Mouse (Mus musculus) ES-Bruce4 (cell line): Measurements from ENCODE around the gene Sprr2e. TPM values are rescaled to one million over a fixed set of nuclear protein-coding genes. Genes with fewer than 3 reads are reported as not detected.

Source experiments
- H3K27ac ChIP-seq: 2 replicates; pipeline ENCODE4 v1.5.1; 2012; ENCODE audit warnings: low read length, inconsistent platforms; ENCODE audit not compliant: insufficient read depth
- H3K27me3 ChIP-seq: 2 replicates; pipeline ENCODE4 v1.6.1; 2012; ENCODE audit warnings: mild to moderate bottlenecking, low read length, inconsistent platforms; ENCODE audit not compliant: control insufficient read depth, poor library complexity, insufficient read depth, severe bottlenecking
- H3K36me3 ChIP-seq: 2 replicates; pipeline ENCODE4 v1.6.1; 2012; ENCODE audit warnings: inconsistent platforms, mild to moderate bottlenecking, low read length, moderate library complexity; ENCODE audit not compliant: control insufficient read depth, poor library complexity, insufficient read depth, severe bottlenecking
- H3K4me1 ChIP-seq: one replicate; pipeline ENCODE4 v1.8.1; 2011; ENCODE audit warnings: low read length; ENCODE audit not compliant: control insufficient read depth, insufficient read depth
- H3K4me3 ChIP-seq: 2 replicates; pipeline ENCODE4 v1.5.1; 2011; ENCODE audit warnings: low read depth, mild to moderate bottlenecking, low read length
- H3K9ac ChIP-seq: 2 replicates; pipeline ENCODE4 v1.6.1; 2012; ENCODE audit warnings: low read depth, mild to moderate bottlenecking, inconsistent platforms; ENCODE audit not compliant: poor library complexity, severe bottlenecking
- H3K9me3 ChIP-seq: replicated peaks from 2 replicates; pipeline ENCODE4 v1.6.1; 2012; ENCODE audit warnings: mild to moderate bottlenecking, low read length, inconsistent platforms; ENCODE audit not compliant: control insufficient read depth, poor library complexity, insufficient read depth, severe bottlenecking
- CTCF ChIP-seq: IDR thresholded peaks from one replicate; pipeline ENCODE4 v1.8.1; 2011; ENCODE audit warnings: low read depth, low read length
- EP300 ChIP-seq: IDR thresholded peaks from 2 replicates; pipeline ENCODE4 v1.6.1; 2011; ENCODE audit warnings: low read depth, low read length; ENCODE audit not compliant: insufficient read depth
- POLR2A ChIP-seq: IDR thresholded peaks from one replicate; pipeline ENCODE4 v1.8.1; 2011; ENCODE audit warnings: low read length; ENCODE audit not compliant: insufficient read depth
- polyA plus RNA-seq: library from polyadenylated mRNA; stranded (reverse); fragments of >200 nt; gene quantifications from 2 replicates; pipeline ENCODE4 v1.2.4, GENCODE M21; 2011; ENCODE audit warnings: low read depth; ENCODE audit not compliant: missing spikeins, insufficient read depth, insufficient read length

Gene Sprr2e
- polyA plus RNA-seq, 1 experiment: not detected

GRCm38 (mm10) chr3:92361619-92362018 is 9.7 kb downstream of the Sprr2e start:
- Histone ChIP-seq H3K4me1 (no peaks in the 10 kb centered on the region), H3K4me3 (no peak overlapping the region), H3K36me3 (no peaks in the 10 kb centered on the region), H3K27ac (no peak overlapping the region), H3K9me3 (no peaks in the 10 kb centered on the region), H3K9ac (no peak overlapping the region), H3K27me3 (no peaks in the 10 kb centered on the region)
- TF ChIP-seq POLR2A (no peak), CTCF (no peak), EP300 (no peak)

- H3K9me3 ChIP-seq: no peaks in the 10 kb centered on the region
- no peaks in the 10 kb centered on the region for H3K36me3 ChIP-seq
- no peak within 1 kb of the TSS for H3K27ac ChIP-seq
- TF ChIP-seq CTCF: no peak
- no peak for TF ChIP-seq EP300
- TF ChIP-seq POLR2A: no peak
- no peaks in the 10 kb centered on the region for H3K4me1 ChIP-seq
- H3K9ac ChIP-seq: no peak within 1 kb of the TSS
- no peaks in the 10 kb centered on the region for H3K27me3 ChIP-seq
- no peak within 1 kb of the TSS for H3K4me3 ChIP-seq
These were observed 12.9 kb downstream of the Sprr2e start, which contains the start of gene Sprr2f for GRCm38 (mm10) chr3:92364887-92365286. Gene Sprr2f, plus strand, starts transcription at chr3:92365187.

- no peak for TF ChIP-seq CTCF
- no peak for TF ChIP-seq EP300
- TF ChIP-seq POLR2A: no peak
- H3K9ac ChIP-seq: no peak overlapping the region
- H3K4me1 ChIP-seq: no peaks in the 10 kb centered on the region
- no peak overlapping the region for H3K4me3 ChIP-seq
- H3K27ac ChIP-seq: no peak overlapping the region
- no peaks in the 10 kb centered on the region for H3K27me3 ChIP-seq
- no peaks in the 10 kb centered on the region for H3K9me3 ChIP-seq
- no peaks in the 10 kb centered on the region for H3K36me3 ChIP-seq
These were observed 21.7 kb downstream of the Sprr2e start for GRCm38 (mm10) chr3:92373613-92374012.

- no peaks in the 10 kb centered on the region for H3K9me3 ChIP-seq
- TF ChIP-seq POLR2A: no peak
- no peak for TF ChIP-seq EP300
- no peak for TF ChIP-seq CTCF
- no peak within 1 kb of the TSS for H3K4me3 ChIP-seq
These were observed 33.4 kb downstream of the Sprr2e start, which contains the start of gene Sprr2h for GRCm38 (mm10) chr3:92385385-92385784. Gene Sprr2h, plus strand, starts transcription at chr3:92385685.

GRCm38 (mm10) chr3:92394301-92394700 is 42.4 kb downstream of the Sprr2e start:
- Histone ChIP-seq H3K4me1 (peaks cover under 1% of the 10 kb centered on the region), H3K9ac (no peak overlapping the region), H3K27me3 (no peaks in the 10 kb centered on the region), H3K27ac (no peak overlapping the region), H3K9me3 (no peaks in the 10 kb centered on the region), H3K36me3 (no peaks in the 10 kb centered on the region), H3K4me3 (no peak overlapping the region)
- TF ChIP-seq CTCF (no peak), POLR2A (no peak), EP300 (no peak)

More at GRCm38 (mm10) chr3:92385385-92385784, 33.4 kb downstream of the Sprr2e start, which contains the start of gene Sprr2h:
- H3K9ac ChIP-seq: no peak within 1 kb of the TSS
- no peaks in the 10 kb centered on the region for H3K27me3 ChIP-seq
- H3K27ac ChIP-seq: no peak within 1 kb of the TSS
- peaks cover 2% of the 10 kb centered on the region for H3K4me1 ChIP-seq
- H3K36me3 ChIP-seq: no peaks in the 10 kb centered on the region

Other genes with a start within 250 kb of the Sprr2e start
- not detected in 2 replicates for gene Prr9, start 228.2 kb upstream of the Sprr2e start, polyA plus RNA-seq
- gene Lelp1, start 209.4 kb upstream of the Sprr2e start, polyA plus RNA-seq: not detected in 2 replicates
- 1.4 and 1.7 TPM in 2 replicates for gene Sprr2a1, start 136.3 kb upstream of the Sprr2e start, polyA plus RNA-seq
- gene Sprr2a2, start 136.2 kb upstream of the Sprr2e start, polyA plus RNA-seq: 133 and 151 TPM in 2 replicates
- 36.5 and 39.1 TPM in 2 replicates for gene Sprr2a3, start 66.7 kb upstream of the Sprr2e start, polyA plus RNA-seq
- gene Sprr2b, start 35.5 kb upstream of the Sprr2e start, polyA plus RNA-seq: not detected in 2 replicates
- gene Sprr2d, start 13.0 kb upstream of the Sprr2e start, polyA plus RNA-seq: not detected in 2 replicates
- not detected in 2 replicates for gene Sprr2f, start 13.0 kb downstream of the Sprr2e start, polyA plus RNA-seq
- gene Sprr2h, start 33.5 kb downstream of the Sprr2e start, polyA plus RNA-seq: not detected in 2 replicates
- not detected in 2 replicates for gene Sprr2i, start 55.8 kb downstream of the Sprr2e start, polyA plus RNA-seq
- gene Sprr2j-ps, start 65.9 kb downstream of the Sprr2e start, polyA plus RNA-seq: not detected in 2 replicates
- 41.5 and 42.0 TPM in 2 replicates for gene Gm9774, start 77.3 kb downstream of the Sprr2e start, polyA plus RNA-seq
- not detected in 2 replicates for gene Sprr2k, start 80.4 kb downstream of the Sprr2e start, polyA plus RNA-seq
- gene Sprr1b, start 86.6 kb downstream of the Sprr2e start, polyA plus RNA-seq: not detected in 2 replicates
- gene Sprr3, start 106.6 kb downstream of the Sprr2e start, polyA plus RNA-seq: not detected in 2 replicates
- gene Sprr1a, start 133.8 kb downstream of the Sprr2e start, polyA plus RNA-seq: 1.5 TPM in 1 of 2 replicates, not detected in the other
- not detected in 2 replicates for gene Sprr4, start 148.3 kb downstream of the Sprr2e start, polyA plus RNA-seq
- not detected in 2 replicates for gene 2310046K23Rik, start 182.4 kb downstream of the Sprr2e start, polyA plus RNA-seq
- not detected in 2 replicates for gene Ivl, start 221.6 kb downstream of the Sprr2e start, polyA plus RNA-seq
- not detected in 2 replicates for gene Smcp, start 236.9 kb downstream of the Sprr2e start, polyA plus RNA-seq